Mouse (Mus musculus) embryonic facial prominence, embryonic 14.5 days (tissue): ENCODE data around the gene Lrch4. TPM values are rescaled to one million over a fixed set of nuclear protein-coding genes. Genes with fewer than 3 reads are reported as not detected.

ENCODE experiments used
- ATAC-seq: fragments of 200-750 bp; cut with Nextera tagmentation; 2 replicates; pipeline ENCODE4 v1.8.0; 2017; ENCODE audit warnings: low read depth, moderate number of reproducible peaks, moderate TSS enrichment
- DNase-seq: peaks from one replicate; pipeline ENCODE4 v3.0.0-alpha.2; 2015; ENCODE audit warnings: low spot score
- H3K27ac ChIP-seq: fragments of 300-500 bp; sonication (generic); replicated peaks from 2 replicates; pipeline ENCODE4 v1.5.1; 2014; ENCODE audit warnings: low read depth, mild to moderate bottlenecking, low read length, moderate library complexity
- H3K27me3 ChIP-seq: fragments of 300-500 bp; sonication (generic); replicated peaks from 2 replicates; pipeline ENCODE4 v1.6.1; 2014; ENCODE audit warnings: low read length; ENCODE audit not compliant: control insufficient read depth, insufficient read depth
- H3K36me3 ChIP-seq: fragments of 300-500 bp; sonication (generic); 2 replicates; pipeline ENCODE4 v1.6.1; 2014; ENCODE audit warnings: low read length, mixed read lengths; ENCODE audit not compliant: control insufficient read depth, insufficient read depth
- H3K4me1 ChIP-seq: fragments of 300-500 bp; sonication (generic); 2 replicates; pipeline ENCODE4 v1.6.1; 2014; ENCODE audit warnings: antibody characterized with exemption, low read length; ENCODE audit not compliant: control insufficient read depth, insufficient read depth
- H3K4me2 ChIP-seq: fragments of 300-500 bp; sonication (generic); 2 replicates; pipeline ENCODE4 v1.6.1; 2014; ENCODE audit warnings: low read depth, mild to moderate bottlenecking, low read length, moderate library complexity, mixed read lengths
- H3K4me3 ChIP-seq: fragments of 300-500 bp; sonication (generic); 2 replicates; pipeline ENCODE4 v1.5.1; 2014; ENCODE audit warnings: low read depth, mild to moderate bottlenecking, low read length
- H3K9ac ChIP-seq: fragments of 300-500 bp; sonication (generic); 2 replicates; pipeline ENCODE4 v1.6.1; 2014; ENCODE audit warnings: low read depth, mild to moderate bottlenecking, low read length, moderate library complexity, mixed read lengths
- H3K9me3 ChIP-seq: fragments of 300-500 bp; sonication (generic); 2 replicates; pipeline ENCODE4 v1.6.1; 2016; ENCODE audit warnings: low read length; ENCODE audit not compliant: control insufficient read depth
- WGBS: fragments of 180-500 bp; shearing (Covaris S2); extraction: QIAGEN DNeasy Blood & Tissue Kit; methylation state at CpG from one replicate; pipeline ENCODE4 v1.1.7; 2014; 5-methylcytosine and 5-hydroxymethylcytosine counted together
- polyA plus RNA-seq: library from polyadenylated mRNA; unstranded; fragments of >200 nt; fragmentation: Nextera tagmentation; extraction: Ambion mirVana; gene quantifications from 2 replicates; pipeline ENCODE4 v1.2.1, GENCODE M21; 2014

Gene Lrch4
- polyA plus RNA-seq, 1 experiment from 2014 or later = 36.5 TPM

DNA sequence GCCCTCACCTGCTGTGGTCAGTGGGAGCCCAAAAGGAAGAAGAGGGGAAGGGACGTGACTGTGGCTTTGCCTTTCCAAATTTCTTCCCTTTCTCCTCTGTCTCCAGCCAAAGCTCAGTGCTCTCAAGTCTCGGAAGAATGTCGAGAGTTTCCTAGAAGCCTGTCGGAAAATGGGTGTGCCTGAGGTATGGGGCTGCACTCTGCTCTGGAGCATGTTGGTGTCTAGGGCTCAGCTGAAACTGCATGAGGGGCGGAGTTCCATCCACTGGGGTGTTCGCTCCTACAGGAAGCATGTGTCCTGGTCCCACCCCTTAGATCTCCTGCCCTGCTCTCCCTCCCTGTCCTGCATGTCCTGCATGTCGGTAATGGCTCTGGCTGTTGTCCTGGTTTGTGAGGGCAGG is 10.6 kb downstream of the Lrch4 start:
- Histone ChIP-seq H3K27me3 (peaks cover 9% of the 10 kb centered on the region; the same call in 1 of the 2 replicates), H3K9ac (no peak overlapping the region), H3K36me3 (peaks cover 78% of the 10 kb centered on the region), H3K4me3 (no peak overlapping the region), H3K4me2 (no peak overlapping the region), H3K27ac (no peak overlapping the region), H3K9me3 (no peaks in the 10 kb centered on the region), H3K4me1 (no peaks in the 10 kb centered on the region)
- no peak for ATAC-seq
- WGBS = 81% methylated on average over 7 of the region's 7 CpGs
- no peak for DNase-seq

DNA sequence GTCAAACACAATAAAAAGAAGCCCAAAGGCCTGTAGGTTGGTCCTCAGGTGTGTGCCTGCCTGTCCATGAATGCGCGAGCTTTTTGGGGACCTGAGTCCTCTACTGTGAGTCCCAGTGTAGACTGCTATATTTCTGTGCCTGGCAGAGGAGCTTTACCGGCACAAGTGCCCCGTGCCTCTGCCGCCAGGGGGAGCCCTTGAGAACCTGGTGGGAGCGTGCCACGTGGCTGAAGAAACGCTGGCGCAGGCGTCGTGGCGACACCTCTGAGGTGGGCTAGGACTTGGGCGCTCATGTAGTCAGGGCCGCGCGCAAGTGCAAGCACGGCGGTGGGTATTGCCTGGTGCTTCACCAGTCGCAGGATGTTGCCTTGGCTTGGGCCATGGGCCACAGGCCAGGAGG is 12.1 kb downstream of the Lrch4 start, which contains the start of gene Sap25:
Gene Sap25 (plus strand): TSS at position 281 of the 400 bp plus-strand sequence.
- H3K36me3 ChIP-seq = peaks cover 63% of the 10 kb centered on the region
- WGBS = 83% methylated on average over 13 of the region's 19 CpGs

DNA sequence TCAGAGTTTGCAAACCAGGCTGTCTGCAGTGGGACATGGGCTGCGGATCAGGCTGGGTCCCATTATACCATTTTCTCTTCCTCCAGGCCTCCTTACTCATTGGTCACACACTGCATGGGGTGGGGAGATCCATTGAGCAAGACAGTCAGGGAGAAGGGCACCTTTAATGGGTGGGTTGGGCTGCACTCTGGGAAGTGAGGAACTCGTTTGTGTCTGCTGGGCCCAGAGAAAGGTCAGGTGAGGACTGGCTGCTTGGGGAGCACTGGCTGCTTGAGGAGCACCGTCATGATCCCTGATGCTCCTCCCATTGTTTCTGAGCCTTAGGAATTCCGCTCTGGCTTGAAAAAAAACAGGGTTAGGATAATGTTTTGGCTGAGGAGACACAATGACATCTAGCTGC is 14.0 kb downstream of the Lrch4 start:
- Histone ChIP-seq H3K9ac (no peak overlapping the region), H3K36me3 (peaks cover 45% of the 10 kb centered on the region), H3K4me2 (no peak overlapping the region), H3K4me1 (peaks cover 4% of the 10 kb centered on the region), H3K27ac (no peak overlapping the region), H3K9me3 (no peaks in the 10 kb centered on the region), H3K4me3 (no peak overlapping the region), H3K27me3 (peaks cover 29% of the 10 kb centered on the region)
- DNase-seq = no peak
- no peak for ATAC-seq
- 48% methylated on average over 4 of the region's 4 CpGs for WGBS

More for the DNA sequence above, 12.1 kb downstream of the Lrch4 start, which contains the start of gene Sap25:
- no peak within 1 kb of the TSS for H3K9ac ChIP-seq
- ATAC-seq = no peak
- no peak within 1 kb of the TSS for H3K27ac ChIP-seq
- H3K27me3 ChIP-seq = peaks cover 25% of the 10 kb centered on the region
- H3K4me2 ChIP-seq = no peak within 1 kb of the TSS
- H3K9me3 ChIP-seq = no peaks in the 10 kb centered on the region
- no peak for DNase-seq
- no peak within 1 kb of the TSS for H3K4me3 ChIP-seq
- H3K4me1 ChIP-seq = no peaks in the 10 kb centered on the region; the same call in 1 of the 2 replicates

DNA sequence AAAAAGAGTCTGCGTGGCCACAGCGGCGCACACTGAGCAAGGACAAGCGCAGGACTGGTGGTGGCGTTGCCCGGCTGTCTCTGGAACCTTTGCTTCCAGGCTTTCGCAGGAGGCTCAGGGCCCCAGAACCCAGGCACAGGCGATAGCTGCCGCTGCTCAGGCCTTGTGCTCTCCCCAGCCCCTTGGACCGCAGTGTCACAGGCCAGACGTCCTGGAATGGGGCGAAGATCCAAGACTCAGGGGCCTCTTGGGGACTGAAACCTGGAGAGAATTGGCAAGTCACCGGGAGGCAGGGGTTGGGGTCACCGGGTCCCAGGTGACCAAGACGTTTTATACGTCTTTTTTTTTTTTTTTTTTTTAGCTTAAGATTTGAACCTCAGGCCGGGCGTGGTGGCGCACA is 15.6 kb downstream of the Lrch4 start:
- peaks cover 7% of the 10 kb centered on the region for H3K4me1 ChIP-seq
- no peak overlapping the region for H3K4me2 ChIP-seq
- H3K9me3 ChIP-seq = no peaks in the 10 kb centered on the region
- H3K4me3 ChIP-seq = no peak overlapping the region
- H3K36me3 ChIP-seq = peaks cover 31% of the 10 kb centered on the region
- DNase-seq (no peak), ATAC-seq (no peak)
- no peak overlapping the region for H3K9ac ChIP-seq
- 47% methylated on average over 19 of the region's 19 CpGs for WGBS
- H3K27ac ChIP-seq = no peak overlapping the region
- H3K27me3 ChIP-seq = peaks cover 29% of the 10 kb centered on the region

DNA sequence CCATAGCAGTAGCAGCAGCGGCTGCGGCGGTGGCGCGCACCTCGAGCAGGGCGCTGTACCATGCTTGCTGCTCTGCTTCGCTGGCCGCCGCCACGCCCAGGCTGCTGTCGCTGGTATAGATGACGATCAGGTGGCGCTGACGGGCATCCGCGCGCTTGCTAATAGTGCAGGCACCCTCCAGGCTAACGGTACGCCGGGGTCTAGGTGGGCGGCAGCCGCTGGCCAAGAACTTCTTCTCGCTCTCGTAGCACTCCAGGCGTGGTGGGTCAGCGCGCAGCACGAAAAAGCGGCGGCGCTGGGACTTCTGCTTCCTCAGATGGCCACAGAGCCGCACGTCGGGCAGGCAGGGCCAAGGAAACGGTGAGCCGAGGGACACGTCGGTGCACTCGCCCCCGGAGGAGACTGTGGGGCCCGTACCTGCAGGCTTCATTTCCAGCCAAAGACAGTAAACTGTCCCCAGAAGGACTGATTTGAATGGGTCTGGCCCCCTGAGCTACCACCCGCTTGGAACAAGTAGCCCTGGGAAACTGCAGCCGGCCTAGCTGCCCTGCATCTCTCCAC is 16.2 kb downstream of the Lrch4 start:
- WGBS = 4% methylated on average over 44 of the region's 44 CpGs
- DNase-seq (no peak), ATAC-seq (no peak)
- Histone ChIP-seq H3K36me3 (peaks cover 24% of the 10 kb centered on the region), H3K9me3 (no peaks in the 10 kb centered on the region), H3K4me3 (peak overlapping the region; percentile 32), H3K27me3 (peaks cover 29% of the 10 kb centered on the region), H3K9ac (0 out of 2 replicates have a peak overlapping the region, but pooled peaks have one; percentile 38), H3K27ac (no peak overlapping the region), H3K4me2 (peak overlapping the region; percentile 54), H3K4me1 (peaks cover 14% of the 10 kb centered on the region)

DNA sequence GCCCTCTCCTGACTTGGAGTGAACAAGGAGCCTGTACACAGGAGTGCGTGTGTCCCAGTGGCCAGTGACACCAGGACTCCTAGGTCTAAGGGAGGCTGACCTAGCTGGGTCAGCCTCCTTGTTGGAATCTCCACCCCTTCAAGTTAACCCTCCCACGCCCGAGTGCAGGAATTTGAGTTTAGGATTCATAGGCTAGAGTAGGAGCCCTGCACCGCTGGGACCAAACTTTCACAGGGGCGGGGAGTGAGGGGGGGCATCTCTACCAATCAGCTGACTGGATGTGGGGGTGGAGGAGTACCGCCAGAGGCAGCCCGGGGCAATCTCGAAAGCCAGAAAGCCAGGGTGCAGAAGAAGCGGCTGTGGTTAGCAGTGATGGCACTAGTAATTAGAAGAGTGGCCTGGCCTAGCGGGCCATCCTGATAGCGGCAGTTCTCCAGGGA is 16.8 kb downstream of the Lrch4 start, which contains the start of gene Irs3:
Gene Irs3 (minus strand): TSS at position 63 of the 440 bp plus-strand sequence.
- no peak for DNase-seq
- H3K9ac ChIP-seq = 0 out of 2 replicates have a peak within 1 kb of the TSS, but pooled peaks have one; percentile 38
- H3K9me3 ChIP-seq = no peaks in the 10 kb centered on the region
- WGBS = 13% methylated on average over 11 of the region's 11 CpGs
- H3K4me2 ChIP-seq = peak within 1 kb of the TSS; percentile 54
- no peak within 1 kb of the TSS for H3K27ac ChIP-seq
- H3K4me1 ChIP-seq = peaks cover 15% of the 10 kb centered on the region
- peaks cover 29% of the 10 kb centered on the region for H3K27me3 ChIP-seq
- H3K4me3 ChIP-seq = peak within 1 kb of the TSS; percentile 32
- no peak for ATAC-seq
- H3K36me3 ChIP-seq = peaks cover 19% of the 10 kb centered on the region

DNA sequence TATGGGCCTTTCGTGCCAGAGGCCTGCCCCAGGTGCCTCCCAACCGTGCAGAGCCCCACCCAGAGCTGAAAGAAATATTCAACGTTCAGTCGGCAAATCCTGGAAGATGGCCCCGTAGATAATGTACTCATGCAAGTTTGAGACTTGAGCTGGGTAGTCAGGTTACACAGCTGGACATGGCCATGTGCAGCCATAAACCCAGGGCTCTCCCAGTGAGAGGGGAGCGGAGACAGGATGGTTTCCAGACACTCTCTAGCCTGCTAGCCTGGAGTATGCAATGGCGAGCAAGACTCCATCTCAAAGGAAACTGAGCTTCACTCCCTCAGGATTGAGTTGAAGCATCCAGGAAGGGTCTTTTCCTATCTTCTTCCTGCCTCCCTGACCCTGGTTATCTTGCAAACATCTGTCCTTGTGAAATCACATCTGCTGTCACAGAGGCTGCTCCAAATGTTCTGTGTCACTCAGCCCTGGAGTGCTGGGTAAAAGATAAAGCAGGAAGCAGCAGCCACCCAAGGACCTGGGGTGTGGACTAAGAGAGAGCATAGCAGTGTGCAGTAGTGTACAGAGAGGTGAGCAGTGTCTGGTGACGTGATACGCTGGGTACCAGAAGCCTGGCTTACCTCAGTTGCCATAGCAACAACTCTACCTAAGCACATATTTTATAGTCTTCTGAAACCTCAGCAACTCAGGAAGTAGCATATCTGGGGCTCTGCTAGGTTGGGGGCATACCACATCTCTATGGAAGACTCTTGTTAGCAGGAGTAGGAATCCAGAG is 19.1 kb downstream of the Lrch4 start:
- H3K27ac ChIP-seq = no peak overlapping the region
- no peak overlapping the region for H3K4me2 ChIP-seq
- peaks cover 4% of the 10 kb centered on the region; the same call in 1 of the 2 replicates for H3K36me3 ChIP-seq
- peaks cover 29% of the 10 kb centered on the region for H3K27me3 ChIP-seq
- no peaks in the 10 kb centered on the region for H3K9me3 ChIP-seq
- H3K4me1 ChIP-seq = peaks cover 15% of the 10 kb centered on the region
- DNase-seq (peak; percentile 39), ATAC-seq (peak; percentile 32; the same call in 1 of the 2 replicates)
- H3K4me3 ChIP-seq = no peak overlapping the region
- 39% methylated on average over 9 of the region's 9 CpGs for WGBS
- no peak overlapping the region for H3K9ac ChIP-seq

DNA sequence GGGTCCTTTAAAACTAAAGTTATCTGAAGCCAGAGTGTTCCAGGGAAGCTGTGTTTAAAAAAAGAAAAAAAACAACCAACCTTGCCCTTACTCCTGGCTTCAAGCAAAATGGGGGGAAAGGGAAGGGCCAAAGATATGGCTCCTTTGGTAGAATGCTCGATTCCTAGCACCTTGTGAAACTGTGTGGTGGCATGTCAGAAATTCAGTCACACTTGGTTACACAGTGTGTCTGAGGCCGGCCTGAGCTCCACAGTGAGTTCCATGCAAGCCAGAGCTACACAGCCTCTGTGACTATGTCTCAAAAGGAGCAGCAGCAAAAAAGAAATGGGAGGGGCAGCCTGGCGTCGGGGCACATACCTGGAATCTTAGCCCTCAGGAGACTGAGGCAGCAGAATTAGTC is 20.3 kb downstream of the Lrch4 start:
- H3K9me3 ChIP-seq = no peaks in the 10 kb centered on the region
- WGBS = 33% methylated on average over 4 of the region's 4 CpGs
- DNase-seq = no peak
- H3K4me1 ChIP-seq = peaks cover 15% of the 10 kb centered on the region
- peaks cover 23% of the 10 kb centered on the region for H3K27me3 ChIP-seq
- H3K27ac ChIP-seq = no peak overlapping the region
- no peak for ATAC-seq
- H3K9ac ChIP-seq = no peak overlapping the region
- H3K36me3 ChIP-seq = peaks cover 4% of the 10 kb centered on the region; the same call in 1 of the 2 replicates
- no peak overlapping the region for H3K4me3 ChIP-seq
- H3K4me2 ChIP-seq = no peak overlapping the region
